Mouse (Mus musculus) thymus, adult 2 months (tissue): ENCODE results near the gene Cul1. TPM values are rescaled to one million over a fixed set of nuclear protein-coding genes. Genes with fewer than 3 reads are reported as not detected.

Experiments
- DNase-seq: peaks from one replicate; pipeline ENCODE4 v3.0.0; 2021
- H3K27ac ChIP-seq: fragments of 200-500 bp; 2 replicates; pipeline ENCODE4 v1.5.1; 2012; ENCODE audit warnings: low read length, control low read depth; ENCODE audit not compliant: control insufficient read depth, insufficient read depth
- H3K27me3 ChIP-seq: fragments of 200-500 bp; 2 replicates; pipeline ENCODE4 v1.6.1; 2012; ENCODE audit warnings: mild to moderate bottlenecking, low read length, moderate library complexity, mixed read lengths; ENCODE audit not compliant: control insufficient read depth, insufficient read depth
- H3K36me3 ChIP-seq: fragments of 200-500 bp; 2 replicates; pipeline ENCODE4 v1.6.1; 2012; ENCODE audit warnings: mild to moderate bottlenecking, low read length, moderate library complexity; ENCODE audit not compliant: control insufficient read depth, insufficient read depth
- H3K4me1 ChIP-seq: fragments of 200-500 bp; replicated peaks from 2 replicates; pipeline ENCODE4 v1.6.1; 2012; ENCODE audit warnings: low read length; ENCODE audit not compliant: control insufficient read depth, insufficient read depth
- H3K4me3 ChIP-seq: fragments of 200-500 bp; 2 replicates; pipeline ENCODE4 v1.5.1; 2012; ENCODE audit warnings: mild to moderate bottlenecking, low read length, control low read depth, moderate library complexity; ENCODE audit not compliant: control insufficient read depth, insufficient read depth
- CTCF ChIP-seq: fragments of 200-500 bp; IDR thresholded peaks from 2 replicates; pipeline ENCODE4 v1.5.1; 2012; ENCODE audit warnings: mild to moderate bottlenecking, control low read depth, low read length, moderate library complexity, borderline replicate concordance; ENCODE audit not compliant: control insufficient read depth, poor library complexity, insufficient read depth; ENCODE audit errors: extremely low read depth
- POLR2A ChIP-seq: fragments of 200-500 bp; IDR thresholded peaks from 2 replicates; pipeline ENCODE4 v1.6.1; 2012; ENCODE audit warnings: mild to moderate bottlenecking, low read length, control low read depth, moderate library complexity; ENCODE audit not compliant: control insufficient read depth, poor library complexity, insufficient read depth; ENCODE audit errors: extremely low read depth
- WGBS: fragments of 180-500 bp; shearing (Covaris S2); methylation state at CpG from one replicate; pipeline ENCODE4 v1.1.7; 2018; 5-methylcytosine and 5-hydroxymethylcytosine counted together
- polyA plus RNA-seq: library from polyadenylated mRNA; depleted of rRNA; stranded (reverse); fragments of >200 nt; gene quantifications from 2 replicates; pipeline ENCODE4 v1.2.3, GENCODE M21; 2012

Gene Cul1
- polyA plus RNA-seq, 1 experiment, result 20.7 TPM

- no peak for TF ChIP-seq POLR2A
- no peak for TF ChIP-seq CTCF
- H3K27me3 ChIP-seq, result no peaks in the 10 kb centered on the region
- H3K27ac ChIP-seq, result no peak overlapping the region
- peaks cover 5% of the 10 kb centered on the region for H3K4me1 ChIP-seq
- no peaks in the 10 kb centered on the region for H3K36me3 ChIP-seq
- WGBS, result 1% methylated on average over 66 of the region's 72 CpGs
- H3K4me3 ChIP-seq, result peak overlapping the region; percentile 100
- DNase-seq, result peak; percentile 61
These were observed 955 bp downstream of the Cul1 start for GRCm38 (mm10) chr6:47454131-47454574.

- peak; percentile 74 for DNase-seq
- TF ChIP-seq POLR2A (peak; percentile 34; the same call in 1 of the 2 replicates), CTCF (no peak)
These were observed 1.7 kb downstream of the Cul1 start for GRCm38 (mm10) chr6:47454575-47455571.

DNA sequence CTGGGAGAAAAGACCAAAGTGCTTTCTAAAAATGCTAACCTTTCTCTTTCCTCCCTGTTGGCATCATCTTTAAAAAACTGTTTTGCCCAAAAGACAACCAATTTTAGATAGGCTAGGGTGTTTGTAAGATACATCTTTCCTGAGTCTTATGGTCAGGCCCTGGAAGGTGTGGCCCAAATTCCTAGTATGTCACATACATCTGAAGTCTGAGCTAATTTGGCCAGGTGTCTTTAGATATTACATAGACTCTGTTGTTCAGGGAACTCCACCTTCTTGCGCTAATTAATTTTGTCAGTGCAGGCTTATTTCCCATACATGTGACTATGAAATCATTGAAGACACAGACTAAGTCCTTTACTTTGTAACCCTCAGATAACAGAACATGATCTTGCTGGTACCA lies 2.6 kb downstream of the Cul1 start:
- no peaks in the 10 kb centered on the region for H3K27me3 ChIP-seq
- 92% methylated on average over 1 of the region's 1 CpGs for WGBS
- peaks cover 5% of the 10 kb centered on the region for H3K4me1 ChIP-seq
- no peak for DNase-seq
- H3K4me3 ChIP-seq, result no peak overlapping the region
- no peak for TF ChIP-seq CTCF
- no peak for TF ChIP-seq POLR2A
- H3K27ac ChIP-seq, result no peak overlapping the region
- no peaks in the 10 kb centered on the region for H3K36me3 ChIP-seq

More at GRCm38 (mm10) chr6:47454575-47455571, 1.7 kb downstream of the Cul1 start:
- Histone ChIP-seq H3K4me1 (peaks cover 5% of the 10 kb centered on the region), H3K27ac (no peak overlapping the region), H3K36me3 (no peaks in the 10 kb centered on the region), H3K27me3 (no peaks in the 10 kb centered on the region), H3K4me3 (peak overlapping the region; percentile 100)
- WGBS, result under 1% methylated on average over 78 of the region's 79 CpGs

DNA sequence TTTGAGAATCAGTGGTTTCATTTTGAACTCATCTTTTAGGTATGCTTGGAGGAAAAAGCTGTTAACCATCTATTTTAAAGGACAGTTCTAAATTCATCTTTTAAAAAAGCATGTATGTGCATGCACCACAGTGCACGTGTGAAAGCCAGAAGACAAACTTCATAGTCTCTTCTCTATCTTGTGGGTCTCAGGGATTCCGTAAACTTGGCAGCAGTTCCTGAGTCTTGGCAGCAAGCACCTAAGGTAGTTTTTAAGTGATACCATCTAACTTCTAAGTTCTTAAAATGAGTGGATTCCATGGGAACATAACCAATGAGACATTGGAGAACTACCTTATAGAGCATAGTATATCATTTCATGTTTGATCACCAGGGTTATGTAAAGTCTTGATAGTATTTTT lies 3.7 kb downstream of the Cul1 start:
- Histone ChIP-seq H3K27ac (no peak overlapping the region), H3K4me3 (no peak overlapping the region), H3K27me3 (no peaks in the 10 kb centered on the region), H3K36me3 (no peaks in the 10 kb centered on the region), H3K4me1 (peaks cover 5% of the 10 kb centered on the region)
- TF ChIP-seq CTCF (no peak), POLR2A (no peak)
- 90% methylated on average over 2 of the region's 2 CpGs for WGBS
- no peak for DNase-seq

GRCm38 (mm10) chr6:47465400-47465799 lies 12.2 kb downstream of the Cul1 start:
- peak; percentile 35 for DNase-seq
- H3K4me1 ChIP-seq, result peaks cover 2% of the 10 kb centered on the region
- no peak overlapping the region for H3K4me3 ChIP-seq
- WGBS, result 73% methylated on average over 2 of the region's 2 CpGs
- H3K36me3 ChIP-seq, result no peaks in the 10 kb centered on the region
- no peaks in the 10 kb centered on the region for H3K27me3 ChIP-seq
- no peak overlapping the region for H3K27ac ChIP-seq
- TF ChIP-seq POLR2A, result no peak
- no peak for TF ChIP-seq CTCF

DNA sequence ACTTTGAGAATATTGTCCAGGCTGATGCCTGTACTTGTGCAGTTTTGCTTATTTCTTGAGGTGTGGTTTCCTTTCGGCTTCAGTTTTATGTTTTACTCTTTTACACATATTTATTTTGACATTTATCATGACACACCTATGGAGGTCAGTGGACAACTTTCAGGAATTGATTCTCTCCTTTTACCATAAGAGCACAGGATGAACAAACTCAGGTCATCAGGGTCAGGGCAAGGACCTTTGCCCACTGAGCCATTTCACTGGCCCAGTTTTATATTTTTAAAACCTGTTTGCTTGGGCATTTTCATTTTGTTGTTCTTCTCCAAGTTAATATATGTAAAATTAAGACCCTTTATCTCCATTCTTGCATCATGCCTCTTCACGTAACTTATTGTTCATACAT lies 13.3 kb downstream of the Cul1 start:
- Histone ChIP-seq H3K27me3 (no peaks in the 10 kb centered on the region), H3K36me3 (no peaks in the 10 kb centered on the region), H3K27ac (no peak overlapping the region), H3K4me1 (peaks cover 2% of the 10 kb centered on the region), H3K4me3 (no peak overlapping the region)
- no peak for DNase-seq
- WGBS, result 97% methylated on average over 2 of the region's 2 CpGs
- TF ChIP-seq CTCF (no peak), POLR2A (no peak)
